Mouse (Mus musculus) CH12F3 (cell line): ENCODE data around the gene Olfr213.
"Not testable (repeated sequence)": the region's sequence is repeated elsewhere in the genome, so short reads cannot be mapped to it uniquely, and the experiment has no call there.

Experiments used
- in situ Hi-C: fragments of 300-500 bp; cut with MboI; formaldehyde crosslinking; loops from 2 replicates; pipeline ENCODE4 v1.14.3; 2020; ENCODE audit warnings: low sequenced_read_pairs

The Olfr213 gene

GRCm38 (mm10) chr6:116538156-116538555 is at the start of gene Olfr213:
Gene Olfr213, plus strand, starts transcription at chr6:116538456.
- in situ Hi-C loops = no loop called here

GRCm38 (mm10) chr6:116488791-116489190 is 49.5 kb upstream of the Olfr213 start, which contains the start of gene Olfr211:
Gene Olfr211, plus strand, starts transcription at chr6:116489091.
- in situ Hi-C loops = no loop called here

GRCm38 (mm10) chr6:116493742-116494141 is 44.5 kb upstream of the Olfr213 start:
- in situ Hi-C loops = no loop called here

GRCm38 (mm10) chr6:116495960-116496359 is 42.3 kb upstream of the Olfr213 start:
- in situ Hi-C loops = no loop called here

GRCm38 (mm10) chr6:116506302-116507003 is 31.8 kb upstream of the Olfr213 start, which contains the start of gene Olfr212:
Gene Olfr212, plus strand, starts transcription at chr6:116506516.
- in situ Hi-C loops = not testable (repeated sequence)

- in situ Hi-C loops = no loop called here
Observed at GRCm38 (mm10) chr6:116514832-116515231, 23.4 kb upstream of the Olfr213 start.

GRCm38 (mm10) chr6:116542500-116542899 is 4.2 kb downstream of the Olfr213 start:
- in situ Hi-C loops = no loop called here

GRCm38 (mm10) chr6:116550841-116551240 is 12.6 kb downstream of the Olfr213 start, which contains the start of gene Gm5580:
Gene Gm5580, plus strand, starts transcription at chr6:116551141.
- in situ Hi-C loops = loop anchor here (25.0 kb wide), 1 partner anchor 514 kb away; no protein-coding TSS in a partner anchor

GRCm38 (mm10) chr6:116553935-116554334 is 15.7 kb downstream of the Olfr213 start, which contains the start of gene Olfr214:
Gene Olfr214, plus strand, starts transcription at chr6:116554235.
- in situ Hi-C loops = loop anchor here (25.0 kb wide), 1 partner anchor 517 kb away; no protein-coding TSS in a partner anchor

- in situ Hi-C loops = loop anchor here (25.0 kb wide), 1 partner anchor 518 kb away; no protein-coding TSS in a partner anchor
Observed at GRCm38 (mm10) chr6:116554952-116555351, 16.7 kb downstream of the Olfr213 start.

- in situ Hi-C loops = loop anchor here (10.0 to 25.0 kb wide), 2 partner anchors 135 to 533 kb away; no protein-coding TSS in a partner anchor
Observed at GRCm38 (mm10) chr6:116569834-116570233, 31.6 kb downstream of the Olfr213 start.

- in situ Hi-C loops = no loop called here
Observed at GRCm38 (mm10) chr6:116584095-116584494, 45.8 kb downstream of the Olfr213 start, which contains the start of gene Olfr215. Gene Olfr215, minus strand, starts transcription at chr6:116584195.
